ENCODE assay signal across 9 mouse cellular contexts in genomic region chr4:126236467-126237280, GRCm38 (mm10). TPM values are rescaled to one million over a fixed set of nuclear protein-coding genes. Genes with fewer than 3 reads are reported as not detected.
A peak's percentile ranks its signal among the peaks of the same experiment; 100 is the strongest.
DNase-seq lines count a peak whose midpoint lies in the region; ATAC-seq lines count a peak whose summit lies in the region.
"Had no signal": no experiment of that assay in that cellular context is flagged by ENCODE, and none has a peak within 500 bp of the region (broad histone marks: within the 10 kb centered on the region; RNA-seq: fewer than 3 reads in every experiment).

No protein-coding gene starts in this region.

- peak overlapping the region; percentile 8; the same call in 1 of the 2 replicates for H3K4me3 ChIP-seq in forebrain, embryonic 10.5 days
- no peak overlapping the region for H3K4me3 ChIP-seq in forebrain, embryonic 13.5 days

- H3K27ac ChIP-seq in forebrain, embryonic 10.5 days: 0 out of 2 replicates have a peak overlapping the region, but pooled peaks have one; percentile 48
- no peak overlapping the region for H3K27ac ChIP-seq in forebrain, embryonic 13.5 days

- H3K9ac ChIP-seq in forebrain, embryonic 13.5 days: no peak overlapping the region

- 46% methylated on average over 61 of the region's 63 CpGs for WGBS in forebrain, embryonic 10.5 days
- 47% methylated on average over 61 of the region's 63 CpGs for WGBS in forebrain, embryonic 13.5 days

- H3K9me3 ChIP-seq in forebrain, embryonic 10.5 days: no peaks in the 10 kb centered on the region
- no peaks in the 10 kb centered on the region for H3K9me3 ChIP-seq in forebrain, embryonic 13.5 days (replicated peaks)

- no peak for DNase-seq in forebrain, embryonic 10.5 days (ENCODE audit: extremely low spot score, low spot score)
- DNase-seq in urinary bladder, postnatal 25 days (ENCODE audit: low spot score): peak; percentile 46
- no peak for DNase-seq in urinary bladder, postnatal 10 days (ENCODE audit: low spot score)
- peak; percentile 84 to 87 for DNase-seq in lung, adult 18-20 months
- no peak for DNase-seq in frontal cortex, postnatal 10 days (ENCODE audit: low spot score in 2 of 2)
- no peak for DNase-seq in adrenal gland, postnatal 4 days (ENCODE audit: low spot score in 2 of 2)
- DNase-seq in spleen, adult 18-20 months: no peak

- no peak overlapping the region for H3K4me2 ChIP-seq in forebrain, embryonic 13.5 days

- peaks cover 9% of the 10 kb centered on the region for H3K27me3 ChIP-seq in forebrain, embryonic 10.5 days (ENCODE audit: poor library complexity, severe bottlenecking)
- H3K27me3 ChIP-seq in forebrain, embryonic 13.5 days: no peaks in the 10 kb centered on the region

- ATAC-seq in forebrain, embryonic 13.5 days: no peak

- peaks cover 100% of the 10 kb centered on the region for H3K36me3 ChIP-seq in forebrain, embryonic 10.5 days (replicated peaks)
- H3K36me3 ChIP-seq in forebrain, embryonic 13.5 days (ENCODE audit: poor library complexity, severe bottlenecking): peaks cover 99% of the 10 kb centered on the region

- peaks cover 18% of the 10 kb centered on the region for H3K4me1 ChIP-seq in forebrain, embryonic 10.5 days
- H3K4me1 ChIP-seq in forebrain, embryonic 13.5 days: peaks cover 5% of the 10 kb centered on the region; the same call in 1 of the 2 replicates

RNA-seq across cellular contexts. Expression of gene Map7d1, which starts 19.5 kb away (rescaled TPM):
- polyA plus RNA-seq in forebrain, embryonic 10.5 days (2016; fragmentation: Nextera tagmentation; extraction: Ambion mirVana): 45.6 and 47.1 TPM in 2 replicates
- 53.5 and 58.2 TPM in 2 replicates for polyA plus RNA-seq in forebrain, embryonic 13.5 days (2015; fragmentation: Nextera tagmentation; extraction: Ambion mirVana)
- 10 to 100 TPM; 64.1 to 70.7 TPM for total RNA-seq in adrenal gland, postnatal 4 days (2021)

RNA-seq across cellular contexts. Expression of gene Trappc3, which starts 25.5 kb away (rescaled TPM):
- polyA plus RNA-seq in forebrain, embryonic 10.5 days (2016; fragmentation: Nextera tagmentation; extraction: Ambion mirVana): 84.8 and 86.8 TPM in 2 replicates
- 141 and 143 TPM in 2 replicates for polyA plus RNA-seq in forebrain, embryonic 13.5 days (2015; fragmentation: Nextera tagmentation; extraction: Ambion mirVana)
- total RNA-seq in adrenal gland, postnatal 4 days (2021): 10 to 100 TPM; 70.0 to 75.4 TPM

RNA-seq across cellular contexts. Expression of gene Thrap3, which starts 34.1 kb away (rescaled TPM):
- 251 and 256 TPM in 2 replicates for polyA plus RNA-seq in forebrain, embryonic 10.5 days (2016; fragmentation: Nextera tagmentation; extraction: Ambion mirVana)
- polyA plus RNA-seq in forebrain, embryonic 13.5 days (2015; fragmentation: Nextera tagmentation; extraction: Ambion mirVana): 194 and 202 TPM in 2 replicates
- 100 to 1,000 TPM; 319 to 332 TPM for total RNA-seq in adrenal gland, postnatal 4 days (2021)

RNA-seq across cellular contexts. Expression of gene Col8a2, which starts 49.9 kb away (rescaled TPM):
- 5.9 and 6.8 TPM in 2 replicates for polyA plus RNA-seq in forebrain, embryonic 10.5 days (2016; fragmentation: Nextera tagmentation; extraction: Ambion mirVana)
- 0.96 and 1.4 TPM in 2 replicates for polyA plus RNA-seq in forebrain, embryonic 13.5 days (2015; fragmentation: Nextera tagmentation; extraction: Ambion mirVana)
- total RNA-seq in adrenal gland, postnatal 4 days (2021): 10 to 100 TPM in 1 of 2 experiments, 1 to 10 TPM in 1; 9.3 to 12.8 TPM
- total RNA-seq: megakaryocyte, adult 5-6 weeks had no signal

Comparison
In these comparisons a context has a peak if more than half of its experiments do, and no peak if none do; other contexts are left out.
1. DNase-seq: peak in urinary bladder, postnatal 25 days (single experiment) and lung, adult 18-20 months (2 of 2); none in forebrain, embryonic 10.5 days (single experiment), urinary bladder, postnatal 10 days (single experiment), frontal cortex, postnatal 10 days (0 of 2), adrenal gland, postnatal 4 days (0 of 2) and spleen, adult 18-20 months (0 of 2).